Mouse (Mus musculus): Measurements from ENCODE around the gene Stx8.

Gene Stx8

DNA sequence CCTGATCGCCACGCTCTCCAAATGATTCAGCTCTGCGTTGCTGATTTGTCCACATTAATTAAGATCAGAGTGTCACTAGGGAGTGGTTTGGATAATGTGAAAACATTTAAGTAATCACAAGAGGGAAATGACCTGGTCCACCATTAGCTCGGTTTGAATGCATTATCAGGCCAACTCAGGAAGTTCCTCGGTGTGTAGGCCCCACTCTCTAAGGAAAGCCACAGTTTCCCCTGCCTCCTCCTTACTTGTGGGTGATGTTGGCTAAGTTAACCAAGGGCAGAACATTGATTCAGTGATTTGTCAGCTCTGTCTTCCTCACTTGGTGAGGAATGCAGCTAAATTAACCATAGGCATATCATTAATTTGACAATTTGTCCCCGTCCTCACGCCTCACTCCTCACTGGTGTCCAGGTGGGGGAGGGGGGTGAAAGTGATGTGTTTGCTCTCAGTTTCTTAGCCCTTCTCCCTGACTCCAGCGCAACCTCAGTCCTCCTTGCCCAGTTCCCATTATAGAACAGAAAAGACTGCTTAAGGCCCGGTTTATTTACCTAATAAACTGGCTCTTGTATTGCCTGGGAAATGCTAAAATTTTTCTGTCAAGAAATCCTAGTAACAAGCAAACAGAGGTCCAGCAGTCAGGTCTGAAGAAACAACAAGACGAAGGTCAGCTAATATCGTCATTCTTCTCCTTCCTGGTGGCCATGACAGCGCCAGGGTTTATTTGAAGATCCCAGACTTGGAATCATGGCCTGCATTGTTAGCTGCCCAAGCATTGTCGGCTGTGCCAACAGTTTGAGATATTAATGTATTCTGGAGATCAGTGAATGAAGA is 178.5 kb downstream of the Stx8 start:
- in situ Hi-C loops (cut with MseI, MboI), result no loop called here

DNA sequence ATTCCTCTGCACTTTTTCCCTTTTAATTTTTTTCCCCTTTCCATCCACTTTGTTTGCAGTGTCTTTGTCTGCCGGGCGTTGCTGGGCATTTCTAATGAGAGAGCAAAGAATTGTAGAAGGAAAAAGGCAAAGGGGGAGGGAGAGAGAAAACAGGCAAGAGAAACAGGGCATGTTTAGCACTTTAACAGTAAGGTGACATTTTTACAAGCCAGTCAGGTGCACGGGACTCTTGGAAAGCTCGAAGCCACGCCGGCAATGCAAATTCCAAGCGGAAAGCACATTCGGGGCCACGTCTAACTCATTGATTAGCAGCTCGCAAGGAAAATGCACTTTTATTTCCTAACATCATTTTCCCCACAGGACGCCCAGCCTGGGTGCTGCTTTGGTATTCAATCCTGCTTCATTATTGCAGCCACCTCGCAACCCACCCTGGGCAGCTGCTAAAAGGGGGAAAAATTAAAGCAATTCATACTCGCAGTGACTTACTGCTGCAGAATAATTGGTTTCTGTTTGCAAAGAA is 179.1 kb downstream of the Stx8 start:
- in situ Hi-C loops (cut with MseI, MboI), result no loop called here

DNA sequence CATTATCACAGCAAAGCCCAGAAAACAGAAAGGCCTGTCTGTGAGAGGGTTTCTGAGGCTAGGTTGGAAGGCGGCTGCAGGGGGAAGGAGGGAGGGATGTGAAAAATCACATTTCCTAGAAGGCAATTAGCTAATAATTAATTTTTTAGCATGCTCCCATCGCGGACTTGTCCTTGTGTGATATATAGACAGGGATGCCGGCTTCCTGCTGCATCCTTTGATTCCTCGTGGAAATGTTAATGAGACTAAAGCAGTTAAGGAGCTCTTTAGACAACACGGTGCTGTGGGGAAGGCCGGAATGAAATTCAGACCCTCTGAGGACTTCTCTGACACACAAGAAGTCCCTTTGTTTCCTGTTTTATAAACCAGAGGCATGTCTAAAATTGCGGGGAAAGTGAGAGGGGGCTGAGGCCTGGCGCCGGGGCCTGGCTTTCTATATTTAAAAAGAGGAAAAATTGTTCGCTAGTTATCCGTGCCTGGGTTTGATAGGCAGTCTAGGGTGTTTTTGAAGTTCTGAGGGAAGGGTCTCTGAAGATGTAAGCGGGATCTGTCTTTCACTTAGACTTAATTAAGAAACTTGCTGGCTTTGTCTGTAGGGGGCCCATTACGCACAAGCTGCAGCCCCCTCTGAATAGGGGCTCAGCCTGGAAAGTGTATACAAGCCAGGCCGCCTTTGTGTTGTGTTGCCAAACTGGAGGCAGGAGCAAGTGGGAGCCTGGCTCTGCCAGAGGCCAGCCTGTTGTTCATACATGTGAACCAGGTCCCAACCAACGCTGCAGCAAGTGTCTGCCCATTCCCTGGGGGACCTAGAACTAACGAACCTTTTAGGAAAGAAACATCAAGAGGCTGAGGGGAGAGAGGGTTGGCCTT is 179.8 kb downstream of the Stx8 start:
- in situ Hi-C loops (cut with MseI, MboI), result no loop called here

DNA sequence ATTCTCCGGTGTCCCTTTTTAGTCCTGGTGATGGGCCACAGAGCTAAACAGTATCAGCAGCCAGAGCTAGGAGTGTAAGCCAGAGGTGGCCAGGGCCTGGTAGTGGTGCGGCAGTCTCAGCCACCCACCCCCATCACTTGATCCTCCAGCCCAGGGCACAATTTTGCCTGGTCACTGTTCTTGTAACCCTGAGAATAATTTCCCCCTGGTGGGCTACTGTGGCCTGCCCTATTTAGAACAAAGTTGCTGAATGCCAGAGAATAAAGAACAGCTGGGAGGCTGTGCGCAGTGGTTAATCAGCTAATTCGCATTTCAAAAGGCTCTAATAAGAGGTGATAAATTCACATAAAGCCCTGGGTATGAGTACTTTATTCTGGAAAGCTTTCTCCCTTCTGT is 180.5 kb downstream of the Stx8 start:
- in situ Hi-C loops (cut with MseI, MboI), result no loop called here

DNA sequence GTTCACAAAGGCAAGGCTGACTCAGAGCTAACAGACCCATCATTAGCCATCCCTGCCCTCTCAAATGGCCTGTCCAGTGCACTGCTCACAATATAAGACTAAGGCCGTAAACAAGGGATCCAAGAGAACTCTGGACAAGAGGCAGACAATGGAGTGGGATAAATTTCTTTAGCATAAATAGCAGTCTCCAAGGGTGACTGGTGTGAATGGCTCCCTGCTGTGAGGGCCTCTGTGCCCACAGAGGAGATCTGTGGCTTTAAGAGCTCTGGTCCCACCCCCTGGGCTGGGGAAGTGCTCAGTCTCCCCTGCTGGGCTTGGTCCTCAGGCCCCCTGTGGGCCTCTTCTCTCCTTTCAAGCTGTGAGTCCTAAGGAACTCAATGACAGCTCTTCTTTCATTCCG is 184.9 kb downstream of the Stx8 start:
- in situ Hi-C loops (cut with MseI, MboI), result no loop called here

DNA sequence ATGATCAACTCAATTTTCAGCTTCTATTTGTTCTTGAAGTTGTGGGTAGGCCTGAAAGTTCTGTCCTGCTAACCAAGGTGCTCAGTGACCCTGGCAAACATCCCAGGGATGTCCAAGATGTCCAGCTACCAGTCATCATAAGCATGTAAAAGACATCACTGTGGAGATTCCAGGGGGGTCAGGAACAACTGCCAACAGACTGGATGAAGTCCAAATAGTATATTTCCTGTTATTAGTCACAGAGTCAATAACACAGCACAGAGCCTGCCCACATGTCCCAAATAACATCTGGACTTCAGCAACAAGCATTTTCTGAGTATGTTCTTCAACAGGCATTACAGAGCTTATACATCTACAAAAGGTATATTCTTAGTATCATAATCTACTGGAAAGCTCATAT is 189.8 kb downstream of the Stx8 start:
- in situ Hi-C loops (cut with MseI, MboI), result no loop called here

DNA sequence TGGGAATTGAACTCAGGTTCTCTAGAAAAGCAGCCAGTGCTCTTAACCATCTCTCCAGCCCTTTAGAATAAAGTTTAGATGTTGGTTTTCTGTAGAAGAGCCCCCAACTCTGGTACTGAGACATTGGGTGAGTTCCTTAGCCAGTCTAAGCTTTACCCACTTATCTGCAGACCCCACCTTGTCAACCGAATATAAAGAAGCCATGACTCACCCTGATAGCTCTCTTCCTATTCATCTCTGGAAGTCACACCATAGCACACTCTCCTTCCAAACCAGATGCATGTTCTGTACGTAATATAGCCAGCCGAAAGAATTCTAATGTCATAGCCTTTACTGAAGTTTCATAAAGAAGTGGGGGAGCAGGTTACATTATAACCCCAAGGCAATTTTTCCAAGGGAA is 192.2 kb downstream of the Stx8 start:
- in situ Hi-C loops (cut with MseI, MboI), result no loop called here

DNA sequence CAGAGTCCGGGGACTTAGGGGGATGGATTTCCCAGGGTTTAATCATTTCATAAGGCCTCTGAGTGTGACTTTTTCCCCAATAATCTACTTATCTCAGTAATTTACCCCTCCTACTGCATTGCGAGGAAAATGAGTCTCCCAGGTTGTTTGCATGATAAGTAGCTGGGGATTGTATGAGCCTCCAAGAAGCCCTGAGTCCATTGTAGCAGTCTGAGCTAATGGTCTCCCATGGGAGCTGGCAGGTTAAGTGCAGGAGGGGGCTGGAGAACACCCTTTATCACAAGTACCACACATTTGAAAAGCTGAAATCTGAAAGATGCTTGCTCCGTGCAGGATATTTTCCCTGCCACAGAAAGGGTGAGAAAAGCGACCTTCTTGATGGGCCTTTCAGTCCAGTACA is 193.9 kb downstream of the Stx8 start:
- in situ Hi-C loops (cut with MseI, MboI), result no loop called here

DNA sequence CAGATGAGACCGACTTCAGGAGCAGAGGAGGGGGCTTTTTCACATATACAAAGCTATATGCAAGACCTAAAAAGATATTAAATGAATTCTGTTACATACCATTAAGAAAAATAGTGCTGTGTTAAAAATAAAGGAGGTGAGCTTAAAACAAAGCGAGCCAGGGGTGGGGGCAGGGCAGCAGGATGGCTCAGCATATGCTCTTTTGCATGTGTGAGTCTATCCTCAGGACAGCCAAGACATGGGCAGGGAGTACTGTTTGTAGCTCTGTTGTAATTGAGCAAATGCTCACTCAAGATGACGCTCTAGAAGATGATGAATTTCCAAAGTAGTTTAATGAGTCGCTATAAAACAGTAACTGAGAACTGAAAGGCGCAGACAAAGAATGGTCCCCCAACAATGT is 198.4 kb downstream of the Stx8 start:
- in situ Hi-C loops (cut with MseI, MboI), result no loop called here

DNA sequence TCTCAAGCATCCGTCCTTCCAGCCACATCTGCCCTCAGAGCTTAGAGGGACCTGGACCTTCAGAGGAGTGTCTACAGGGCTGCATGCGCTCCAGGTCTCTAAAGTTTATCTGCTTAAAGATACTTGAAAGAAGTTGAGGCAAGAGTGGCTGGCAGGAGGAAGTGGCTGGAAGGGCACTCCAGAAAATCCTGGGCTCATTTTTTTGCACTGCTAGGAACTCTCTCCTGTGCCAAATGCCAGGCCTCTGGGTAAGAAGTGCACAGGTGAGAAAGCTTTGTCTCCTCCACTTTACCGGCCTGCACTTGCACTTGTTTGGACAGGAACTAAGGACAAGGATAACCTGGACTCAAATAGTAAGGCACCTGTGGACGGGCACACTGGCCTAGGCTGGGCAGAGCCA is 202.4 kb downstream of the Stx8 start:
- in situ Hi-C loops (cut with MseI, MboI), result no loop called here

DNA sequence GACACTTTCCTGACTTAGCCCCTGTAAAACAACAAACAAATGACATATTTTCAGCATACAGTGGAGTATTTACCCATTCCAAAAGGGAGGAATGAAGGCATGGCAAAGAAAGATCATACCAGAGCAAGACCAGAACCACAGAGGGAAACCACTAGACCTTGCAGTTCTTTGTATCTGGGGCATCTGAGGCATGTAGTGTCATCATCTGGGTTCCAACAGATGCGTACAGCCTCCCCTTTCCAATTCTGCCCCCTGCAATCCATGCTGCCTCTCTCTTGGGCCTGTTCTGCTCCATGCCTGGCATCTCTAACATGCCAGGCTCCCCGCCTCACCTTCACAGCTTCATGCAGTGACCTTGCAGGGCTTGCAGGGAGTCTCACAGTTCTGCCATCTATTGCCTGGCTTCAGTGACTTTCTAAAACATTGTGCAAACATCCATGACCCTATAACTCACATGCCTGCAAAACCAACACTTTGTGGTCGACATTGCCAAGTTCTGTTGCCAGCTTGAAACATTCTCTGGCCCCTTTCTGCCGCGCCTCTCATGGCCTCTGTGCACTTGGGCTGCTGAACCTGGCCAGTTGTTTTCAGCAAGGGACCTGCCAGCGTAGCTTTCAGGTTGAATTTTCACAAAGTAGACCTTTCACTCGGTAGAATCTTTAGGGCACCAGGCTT is 206.1 kb downstream of the Stx8 start:
- in situ Hi-C loops (cut with MseI, MboI), result no loop called here

DNA sequence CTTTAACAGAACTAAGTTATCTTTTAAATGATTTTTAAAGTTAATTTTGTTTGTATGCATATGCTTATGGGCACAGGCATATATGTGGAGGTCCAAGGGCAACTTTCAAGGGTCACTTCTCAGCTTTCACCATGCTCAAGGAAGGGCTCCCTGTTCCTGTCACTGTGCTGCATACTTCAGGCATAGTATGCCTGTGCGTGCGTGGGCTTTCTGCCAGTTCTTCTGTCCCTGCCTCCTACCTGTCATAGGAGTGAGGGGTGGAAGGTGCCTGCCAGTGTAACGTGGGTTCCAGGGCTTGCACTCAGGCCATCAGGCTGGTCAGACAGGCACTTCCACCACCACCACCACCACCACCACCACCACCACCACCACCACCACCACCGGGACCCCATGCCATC is 206.7 kb downstream of the Stx8 start:
- in situ Hi-C loops (cut with MseI, MboI), result no loop called here

DNA sequence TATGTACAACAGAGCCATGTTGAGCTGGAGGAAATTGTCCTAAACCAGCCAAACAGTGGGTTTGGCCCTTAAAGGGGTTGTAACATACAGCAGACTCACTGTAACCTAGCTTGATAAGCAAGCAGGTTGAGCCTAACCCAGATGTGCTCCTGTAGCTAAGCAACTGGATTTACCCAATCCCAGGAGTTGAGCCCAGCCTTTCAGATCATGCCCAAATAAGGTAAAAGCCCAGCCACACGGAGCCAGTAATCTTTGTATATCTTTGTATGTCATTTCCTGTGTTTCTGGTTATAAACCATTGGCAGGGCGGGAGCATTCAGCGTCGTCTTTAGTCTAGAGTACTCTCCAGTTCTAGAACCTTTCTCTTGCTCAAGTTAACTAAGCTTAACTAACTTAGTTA is 210.6 kb downstream of the Stx8 start:
- in situ Hi-C loops (cut with MseI, MboI), result no loop called here

DNA sequence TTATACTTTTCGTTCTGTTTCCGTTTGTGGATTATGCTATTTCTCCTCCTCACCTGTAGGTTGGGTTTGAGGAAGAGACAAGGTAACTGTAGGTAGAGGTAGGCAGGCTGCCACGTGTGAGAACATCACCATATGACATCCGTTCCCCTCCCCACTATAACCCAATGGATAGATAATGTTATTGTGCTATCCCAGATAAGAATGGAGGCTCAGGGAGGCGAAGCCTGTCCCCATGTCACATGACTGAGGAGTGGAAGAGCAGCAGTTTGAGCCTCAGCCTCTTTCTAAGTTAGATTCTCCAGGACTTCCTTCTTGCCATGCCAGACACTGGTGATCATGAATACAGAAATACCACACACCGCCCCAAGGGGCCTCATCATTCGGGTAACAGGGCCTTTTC is 211.4 kb downstream of the Stx8 start:
- in situ Hi-C loops (cut with MseI, MboI), result no loop called here

DNA sequence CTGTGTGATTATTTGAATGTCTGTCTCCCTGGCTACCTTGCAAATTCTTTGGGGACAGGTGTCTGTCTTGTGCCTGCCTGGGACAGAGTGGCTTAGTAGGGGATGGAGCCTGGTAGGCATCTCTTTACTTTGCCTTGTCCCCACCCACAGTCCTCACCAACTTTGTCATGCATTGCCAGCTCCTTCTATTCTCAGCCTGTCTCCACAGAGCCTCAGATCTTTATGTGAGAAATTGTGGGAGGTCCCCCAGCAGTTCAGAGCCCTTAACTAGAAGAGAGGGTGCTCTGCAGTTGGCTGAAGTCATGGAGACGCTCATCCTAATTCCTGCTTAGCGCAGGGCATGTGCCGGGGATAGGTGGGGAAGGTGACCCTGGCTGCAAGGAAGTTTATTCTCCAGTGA is 219.7 kb downstream of the Stx8 start:
- in situ Hi-C loops (cut with MseI, MboI), result no loop called here

DNA sequence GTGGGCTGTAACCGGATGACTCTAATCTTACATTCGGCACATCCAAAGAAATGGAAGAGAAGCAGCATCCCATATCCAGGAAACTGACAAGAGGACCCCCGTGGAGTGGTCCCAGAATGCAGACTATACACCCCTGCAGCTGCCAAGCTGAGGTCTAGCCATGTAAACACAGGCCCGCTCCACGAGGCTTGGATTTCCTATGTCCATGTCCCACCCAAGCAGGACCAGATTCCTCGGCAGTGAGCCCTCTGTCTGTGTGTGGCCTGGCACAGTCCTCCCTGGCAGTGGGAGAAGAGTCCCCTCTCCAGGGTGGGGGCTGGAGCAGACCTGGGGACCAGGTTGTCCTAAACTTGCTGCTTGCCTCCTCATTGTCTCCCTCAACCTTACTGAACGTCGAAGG is 221.2 kb downstream of the Stx8 start:
- in situ Hi-C loops (cut with MseI, MboI), result no loop called here

DNA sequence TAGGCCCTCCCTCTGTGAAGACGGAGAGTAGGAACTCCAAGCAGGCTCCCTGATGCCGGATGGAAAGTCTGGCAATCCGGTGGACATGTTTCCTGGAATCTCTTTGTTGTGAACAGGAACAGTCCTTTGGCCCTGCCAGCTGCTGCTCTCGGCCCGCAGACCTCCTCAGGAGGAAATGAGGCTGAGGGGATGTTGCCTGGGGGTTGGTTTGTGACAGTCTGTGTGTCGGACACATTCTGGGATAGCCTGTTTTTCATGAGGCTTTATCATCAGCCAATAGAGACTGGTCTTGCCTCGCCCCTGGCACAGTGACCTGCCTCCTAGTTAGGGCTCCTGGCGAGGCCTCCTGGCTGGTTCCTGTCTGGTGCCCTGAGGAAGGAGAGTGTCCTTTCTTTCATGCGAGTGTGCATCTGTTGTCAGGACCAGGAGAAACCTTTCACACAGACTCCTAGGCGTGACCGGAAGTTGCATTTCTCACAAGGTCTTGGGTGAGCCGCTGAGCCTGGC is 222.8 kb downstream of the Stx8 start:
- in situ Hi-C loops (cut with MseI, MboI), result no loop called here

DNA sequence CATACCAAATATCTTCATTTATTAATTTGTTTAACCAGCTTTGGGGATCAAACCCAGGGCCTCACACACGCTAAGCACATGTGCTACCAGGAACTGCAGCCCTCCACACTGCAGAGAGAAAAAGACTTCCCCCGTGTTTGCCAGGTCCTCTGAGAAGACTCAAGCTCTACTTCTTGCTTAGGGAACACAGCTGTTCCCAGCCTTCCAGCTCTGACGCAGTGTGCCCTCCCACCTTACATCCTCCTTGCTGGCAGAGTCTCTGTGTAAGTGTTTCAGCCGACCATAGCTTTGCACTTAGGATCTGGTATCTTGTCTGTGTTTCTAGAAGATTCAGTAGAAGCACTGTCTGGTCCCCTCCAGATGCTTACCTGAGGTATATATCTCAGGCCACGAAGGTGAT is 224.9 kb downstream of the Stx8 start:
- in situ Hi-C loops (cut with MseI, MboI), result no loop called here

DNA sequence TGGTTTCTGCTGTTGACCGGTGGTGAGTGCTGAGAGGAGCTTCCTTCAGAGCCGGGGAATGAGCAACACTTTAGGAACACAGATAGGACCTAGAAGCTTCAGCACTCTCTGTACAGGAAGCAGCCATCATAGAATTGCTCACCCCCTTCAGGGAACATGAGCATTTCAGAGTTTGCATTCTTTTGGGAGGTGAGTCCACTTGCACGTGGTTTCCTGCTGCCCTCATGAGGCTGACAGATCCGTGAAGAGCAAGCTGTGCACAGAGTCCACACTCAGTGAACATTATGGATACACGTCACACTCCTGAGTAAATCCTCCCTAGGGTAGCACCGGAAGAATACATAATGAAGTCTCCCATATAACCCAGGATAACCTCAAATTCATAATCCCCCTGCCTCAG is 229.2 kb downstream of the Stx8 start:
- in situ Hi-C loops (cut with MseI, MboI), result no loop called here

DNA sequence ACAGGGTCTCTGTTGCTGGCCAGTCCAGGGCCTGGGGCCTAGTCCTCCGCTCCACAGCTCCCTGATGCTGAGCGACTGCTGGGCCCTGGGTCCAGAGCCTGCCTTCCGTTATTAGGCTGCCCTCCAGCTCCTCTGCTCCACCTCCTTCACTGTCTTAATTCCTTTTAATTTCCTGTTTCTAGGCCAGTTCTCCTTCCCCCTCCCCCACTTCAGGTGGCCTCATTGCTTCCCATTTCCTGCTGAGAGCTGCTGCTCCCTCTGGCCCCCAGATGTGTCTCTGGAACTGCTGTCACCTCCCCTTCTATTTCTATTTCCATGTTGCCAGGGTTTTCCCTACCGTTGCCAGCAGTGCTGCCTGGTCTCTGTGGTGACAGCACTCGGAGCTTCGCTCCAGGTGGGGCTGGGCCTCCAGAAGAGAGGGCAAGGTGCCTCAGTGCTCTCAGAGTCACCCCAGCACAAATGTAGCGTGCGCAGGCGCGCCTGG is 229.7 kb downstream of the Stx8 start:
- in situ Hi-C loops (cut with MseI, MboI), result no loop called here

DNA sequence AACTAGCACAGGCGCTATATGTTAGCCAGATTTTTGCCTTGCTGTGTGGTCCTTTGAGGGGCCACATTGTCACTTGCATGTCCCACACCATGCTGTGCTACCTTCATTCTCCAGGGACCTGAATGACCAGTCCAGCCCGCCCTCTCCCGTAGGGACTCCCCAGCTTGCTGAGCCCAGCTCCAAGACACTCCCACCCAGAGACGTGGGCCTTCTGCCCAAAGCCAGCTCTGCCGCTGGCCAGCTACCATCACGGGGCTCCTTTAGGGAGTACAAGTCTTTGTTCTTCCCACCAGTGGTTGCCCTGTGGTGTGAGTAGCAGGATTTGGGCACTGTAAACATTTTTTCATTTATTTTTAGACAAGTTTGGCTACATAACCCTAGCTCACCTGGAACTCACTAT is 230.6 kb downstream of the Stx8 start:
- in situ Hi-C loops (cut with MseI, MboI), result no loop called here

DNA sequence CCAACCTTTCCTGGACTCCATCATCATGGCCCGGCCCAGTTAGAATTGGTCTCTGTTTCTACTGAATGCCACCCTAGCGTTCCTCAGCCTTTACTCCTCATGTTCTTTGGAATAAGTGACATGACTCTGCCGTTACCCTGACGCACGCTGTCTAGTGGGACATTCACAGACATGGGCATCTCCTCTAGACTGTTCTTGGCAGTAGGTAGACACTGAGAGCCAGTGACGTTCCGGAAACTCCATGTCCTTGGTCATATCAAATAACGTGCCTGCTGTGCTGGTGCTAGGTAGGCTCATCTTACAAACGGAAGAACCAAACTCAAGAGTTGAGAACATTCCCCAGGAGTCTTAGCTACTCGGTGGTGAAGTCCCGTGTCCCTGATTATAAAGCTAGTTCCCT is 231.5 kb downstream of the Stx8 start:
- in situ Hi-C loops (cut with MseI, MboI), result no loop called here
